Mouse (Mus musculus) CH12.LX (cell line): ENCODE data around the gene Otop3. TPM values are rescaled to one million over a fixed set of nuclear protein-coding genes. Genes with fewer than 3 reads are reported as not detected.
A peak's percentile ranks its signal among the peaks of the same experiment; 100 is the strongest.

Source experiments
- DNase-seq: peaks from one replicate; pipeline ENCODE4 v3.0.0-alpha.2; 2013; ENCODE audit errors: extremely low read depth
- H3K27ac ChIP-seq: 2 replicates; pipeline ENCODE4 v1.5.1; 2012; ENCODE audit warnings: low read depth, mild to moderate bottlenecking, control low read depth, moderate library complexity; ENCODE audit not compliant: insufficient read depth
- H3K27me3 ChIP-seq: replicated peaks from 2 replicates; pipeline ENCODE3; 2012; ENCODE audit warnings: inconsistent platforms
- H3K36me3 ChIP-seq, 2 experiments: replicated peaks in 1 of 2; 2 replicates each; pipeline versions ENCODE3 to v1.6.1; 2012; ENCODE audit warnings: inconsistent platforms in 1 of 2, low read length in 1 of 2, mild to moderate bottlenecking in 1 of 2, mixed read lengths in 1 of 2, moderate library complexity in 1 of 2; ENCODE audit not compliant: control insufficient read depth in 1 of 2, insufficient read depth in 1 of 2
- H3K4me1 ChIP-seq, 2 experiments: 2 replicates each; pipeline ENCODE4 v1.6.1; 2012; ENCODE audit warnings: inconsistent platforms in 1 of 2, moderate library complexity in 1 of 2; ENCODE audit not compliant: insufficient read depth in 2 of 2, control insufficient read depth in 1 of 2
- H3K4me2 ChIP-seq: 2 replicates; pipeline ENCODE4 v1.6.1; 2012; ENCODE audit warnings: low read depth, mild to moderate bottlenecking, control low read depth; ENCODE audit not compliant: poor library complexity, insufficient read depth, severe bottlenecking
- H3K4me3 ChIP-seq, 3 experiments: fragments of 150-350 bp in 1 of 3; sonication (generic) in 1 of 3; replicated peaks in 1 of 3; 2 replicates each; pipeline versions ENCODE3 to v1.5.1; 2011 to 2012; ENCODE audit warnings: low read depth in 2 of 3, low read length in 2 of 3, mild to moderate bottlenecking in 2 of 3, moderate library complexity in 2 of 3, control low read depth in 1 of 3, improper control_type of control experiment in 1 of 3, inconsistent platforms in 1 of 3, mixed read lengths in 1 of 3; ENCODE audit not compliant: poor library complexity in 1 of 3
- H3K79me2 ChIP-seq: replicated peaks from 2 replicates; pipeline ENCODE4 v1.6.1; 2012; ENCODE audit warnings: mild to moderate bottlenecking, moderate library complexity; ENCODE audit not compliant: control insufficient read depth, poor library complexity, insufficient read depth, severe bottlenecking; ENCODE audit errors: extremely low read depth
- H3K9ac ChIP-seq: 2 replicates; pipeline ENCODE4 v1.6.1; 2012; ENCODE audit warnings: low read depth, mild to moderate bottlenecking, control low read depth, moderate library complexity; ENCODE audit not compliant: insufficient read depth
- H3K9me3 ChIP-seq: replicated peaks from 2 replicates; pipeline ENCODE3; 2012; ENCODE audit warnings: low read length, inconsistent platforms, mixed read lengths
- BHLHE40 ChIP-seq: IDR thresholded peaks from 2 replicates; pipeline ENCODE4 v1.6.1; 2011; ENCODE audit warnings: mild to moderate bottlenecking, low read depth, low read length, improper control_type of control experiment
- CHD1 ChIP-seq: IDR thresholded peaks from 2 replicates; pipeline ENCODE4 v1.6.1; 2012; ENCODE audit warnings: low read depth, low read length, improper control_type of control experiment, inconsistent platforms
- CHD2 ChIP-seq: IDR thresholded peaks from 2 replicates; pipeline ENCODE4 v1.6.1; 2011; ENCODE audit warnings: low read length, improper control_type of control experiment
- CTCF ChIP-seq, 2 experiments: IDR thresholded peaks in 1 of 2; conservative IDR thresholded peaks in 1 of 2; 2 replicates each; pipeline ENCODE4 v1.5.1; 2011 to 2012; ENCODE audit warnings: low read depth in 2 of 2, low read length in 2 of 2, improper control_type of control experiment in 1 of 2, inconsistent platforms in 1 of 2, mild to moderate bottlenecking in 1 of 2, moderate library complexity in 1 of 2
- E2F4 ChIP-seq: IDR thresholded peaks from 2 replicates; pipeline ENCODE4 v1.6.1; 2011; ENCODE audit warnings: low read depth, low read length, improper control_type of control experiment; ENCODE audit not compliant: insufficient replicate concordance
- ELF1 ChIP-seq: IDR thresholded peaks from 2 replicates; pipeline ENCODE4 v1.6.1; 2014; ENCODE audit warnings: low read depth, mild to moderate bottlenecking, inconsistent platforms, low read length, improper control_type of control experiment
- EP300 ChIP-seq: IDR thresholded peaks from 2 replicates; pipeline ENCODE4 v1.6.1; 2011; ENCODE audit warnings: low read length, improper control_type of control experiment
- ETS1 ChIP-seq: conservative IDR thresholded peaks from 2 replicates; pipeline ENCODE4 v1.6.1; 2012; ENCODE audit warnings: low read depth, mild to moderate bottlenecking, inconsistent platforms, low read length, improper control_type of control experiment, moderate library complexity
- GABPA ChIP-seq: IDR thresholded peaks from 2 replicates; pipeline ENCODE4 v1.6.1; 2012; ENCODE audit warnings: low read depth, low read length, improper control_type of control experiment, inconsistent platforms; ENCODE audit not compliant: insufficient replicate concordance
- HCFC1 ChIP-seq: IDR thresholded peaks from 2 replicates; pipeline ENCODE4 v1.6.1; 2012; ENCODE audit warnings: low read depth, mild to moderate bottlenecking, inconsistent platforms, low read length, improper control_type of control experiment
- IRF4 ChIP-seq: IDR thresholded peaks from 2 replicates; pipeline ENCODE4 v1.6.1; 2014; ENCODE audit warnings: low read depth, mild to moderate bottlenecking, inconsistent platforms, low read length, improper control_type of control experiment
- JUN ChIP-seq: IDR thresholded peaks from 2 replicates; pipeline ENCODE4 v1.6.1; 2011; ENCODE audit warnings: low read depth, mild to moderate bottlenecking, low read length, improper control_type of control experiment, moderate library complexity; ENCODE audit not compliant: insufficient read depth
- JUND ChIP-seq: conservative IDR thresholded peaks from 2 replicates; pipeline ENCODE4 v1.6.1; 2011; ENCODE audit warnings: low read depth, low read length, improper control_type of control experiment
- KAT2A ChIP-seq: IDR thresholded peaks from 2 replicates; pipeline ENCODE4 v1.6.1; 2012; ENCODE audit warnings: low read length, improper control_type of control experiment, inconsistent platforms; ENCODE audit not compliant: insufficient replicate concordance
- MAFK ChIP-seq: IDR thresholded peaks from 2 replicates; pipeline ENCODE4 v1.6.1; 2011; ENCODE audit warnings: low read length, improper control_type of control experiment; ENCODE audit not compliant: insufficient replicate concordance
- MAX ChIP-seq: IDR thresholded peaks from 2 replicates; pipeline ENCODE4 v1.6.1; 2011; ENCODE audit warnings: low read length, improper control_type of control experiment
- MAZ ChIP-seq: IDR thresholded peaks from 2 replicates; pipeline ENCODE4 v1.6.1; 2012; ENCODE audit warnings: low read depth, mild to moderate bottlenecking, inconsistent platforms, low read length, improper control_type of control experiment, moderate library complexity
- MEF2A ChIP-seq: IDR thresholded peaks from 2 replicates; pipeline ENCODE4 v1.6.1; 2014; ENCODE audit warnings: low read depth, mild to moderate bottlenecking, inconsistent platforms, low read length, improper control_type of control experiment, borderline replicate concordance
- MXI1 ChIP-seq: IDR thresholded peaks from 2 replicates; pipeline ENCODE4 v1.6.1; 2011; ENCODE audit warnings: mild to moderate bottlenecking, low read depth, low read length, improper control_type of control experiment
- MYC ChIP-seq: IDR thresholded peaks from 2 replicates; pipeline ENCODE4 v1.6.1; 2011; ENCODE audit warnings: low read depth, mild to moderate bottlenecking, improper control_type of control experiment, low read length
- NELFE ChIP-seq: IDR thresholded peaks from 2 replicates; pipeline ENCODE4 v1.6.1; 2011; ENCODE audit warnings: low read depth, low read length, improper control_type of control experiment
- NRF1 ChIP-seq: IDR thresholded peaks from 2 replicates; pipeline ENCODE4 v1.6.1; 2014; ENCODE audit warnings: low read depth, mild to moderate bottlenecking, inconsistent platforms, low read length, improper control_type of control experiment, moderate library complexity
- PAX5 ChIP-seq: IDR thresholded peaks from 2 replicates; pipeline ENCODE4 v1.6.1; 2012; ENCODE audit warnings: low read length, inconsistent platforms, mixed read lengths
- POLR2A ChIP-seq: IDR thresholded peaks from 2 replicates; pipeline ENCODE4 v1.6.1; 2011; ENCODE audit warnings: low read depth, mild to moderate bottlenecking, improper control_type of control experiment, low read length
- POLR2AphosphoS2 ChIP-seq: IDR thresholded peaks from 2 replicates; pipeline ENCODE4 v1.6.1; 2011; ENCODE audit warnings: low read depth, low read length, improper control_type of control experiment
- RAD21 ChIP-seq: IDR thresholded peaks from 2 replicates; pipeline ENCODE4 v1.6.1; 2011; ENCODE audit warnings: low read depth, mild to moderate bottlenecking, low read length, improper control_type of control experiment, moderate library complexity
- RCOR1 ChIP-seq: conservative IDR thresholded peaks from 2 replicates; pipeline ENCODE4 v1.6.1; 2012; ENCODE audit warnings: low read depth, mild to moderate bottlenecking, inconsistent platforms, low read length, improper control_type of control experiment
- SIN3A ChIP-seq: IDR thresholded peaks from 2 replicates; pipeline ENCODE4 v1.6.1; 2012; ENCODE audit warnings: low read length, improper control_type of control experiment, inconsistent platforms
- SMC3 ChIP-seq: IDR thresholded peaks from 2 replicates; pipeline ENCODE4 v1.6.1; 2011; ENCODE audit warnings: low read depth, low read length, improper control_type of control experiment
- TBP ChIP-seq: conservative IDR thresholded peaks from 2 replicates; pipeline ENCODE4 v1.6.1; 2011; ENCODE audit warnings: low read depth, low read length, improper control_type of control experiment
- TCF12 ChIP-seq: IDR thresholded peaks from 2 replicates; pipeline ENCODE4 v1.6.1; 2014; ENCODE audit warnings: low read depth, mild to moderate bottlenecking, inconsistent platforms, low read length, improper control_type of control experiment
- UBTF ChIP-seq: IDR thresholded peaks from 2 replicates; pipeline ENCODE4 v1.6.1; 2012; ENCODE audit warnings: low read depth, mild to moderate bottlenecking, inconsistent platforms, low read length, improper control_type of control experiment, moderate library complexity
- USF1 ChIP-seq: IDR thresholded peaks from 2 replicates; pipeline ENCODE4 v1.6.1; 2014; ENCODE audit warnings: low read depth, mild to moderate bottlenecking, inconsistent platforms, low read length, improper control_type of control experiment
- USF2 ChIP-seq: conservative IDR thresholded peaks from 2 replicates; pipeline ENCODE4 v1.6.1; 2011; ENCODE audit warnings: low read depth, low read length, improper control_type of control experiment
- ZC3H11A ChIP-seq: IDR thresholded peaks from 2 replicates; pipeline ENCODE4 v1.6.1; 2012; ENCODE audit warnings: low read depth, mild to moderate bottlenecking, inconsistent platforms, low read length, improper control_type of control experiment
- ZKSCAN1 ChIP-seq: IDR thresholded peaks from 2 replicates; pipeline ENCODE4 v1.6.1; 2012; ENCODE audit warnings: low read depth, inconsistent platforms, low read length, improper control_type of control experiment, borderline replicate concordance
- ZMIZ1 ChIP-seq: IDR thresholded peaks from 2 replicates; pipeline ENCODE4 v1.6.1; 2012; ENCODE audit warnings: low read depth, mild to moderate bottlenecking, inconsistent platforms, low read length, improper control_type of control experiment
- ZNF384 ChIP-seq: IDR thresholded peaks from 2 replicates; pipeline ENCODE4 v1.6.1; 2012; ENCODE audit warnings: low read depth, low read length, improper control_type of control experiment, inconsistent platforms
- dilution Hi-C: fragments of 300-500 bp; cut with MboI; formaldehyde crosslinking; loops from 2 replicates; pipeline ENCODE4 v1.14.3; 2020; ENCODE audit warnings: low sequenced_read_pairs; ENCODE audit not compliant: extremely low pct_unique_long_range_greater_than_20kb, extremely low pct_ligation_motif_present
- in situ Hi-C: fragments of 300-500 bp; cut with MboI; formaldehyde crosslinking; loops from 3 replicates; pipeline ENCODE4 v1.14.3; 2019; ENCODE audit warnings: low sequenced_read_pairs, low pct_ligation_motif_present, low pct_unique_long_range_greater_than_20kb, mixed read lengths
- polyA plus RNA-seq: library from polyadenylated mRNA; unstranded; fragments of >175 nt; gene quantifications from 2 replicates; pipeline ENCODE4 v1.2.1, GENCODE M21; 2012; ENCODE audit warnings: low read depth; ENCODE audit not compliant: insufficient read length
- total RNA-seq, 2 experiments: library from RNA; depleted of rRNA; stranded (reverse); fragments of 300-350 nt in 1 of 2; fragments of >200 nt in 1 of 2; gene quantifications; 2 replicates each; pipeline ENCODE4 v1.2.3; 2012 to 2014

Gene Otop3
- total and polyA plus RNA-seq, 3 experiments, result not detected

DNA sequence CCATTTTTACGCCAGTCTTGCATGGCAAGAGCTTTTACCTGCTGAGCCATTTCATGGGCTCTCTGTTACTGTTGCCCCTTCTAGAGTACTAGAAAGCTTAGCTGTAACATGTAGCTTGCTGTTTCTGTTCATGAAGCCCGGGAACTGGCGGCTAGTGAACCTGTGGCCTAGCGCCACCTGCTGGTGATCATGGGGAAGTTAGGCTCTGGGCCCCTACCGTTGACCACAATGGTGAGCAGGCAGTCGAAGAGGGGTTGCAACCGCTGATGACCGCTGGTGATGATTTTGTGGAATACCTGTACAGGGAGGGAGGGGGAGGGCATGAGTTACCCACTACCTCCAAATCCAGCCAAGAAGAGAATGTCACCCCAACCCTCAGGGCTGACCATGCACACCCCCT is 19.7 kb downstream of the Otop3 start:
- Histone ChIP-seq H3K9me3 (peaks cover 15% of the 10 kb centered on the region), H3K27ac (no peak overlapping the region), H3K36me3 (no peaks in the 10 kb centered on the region), H3K4me2 (no peak overlapping the region), H3K4me1 (peaks cover 3% of the 10 kb centered on the region in 2 experiments; a peak in 2 of 4 replicates), H3K9ac (no peak overlapping the region), H3K79me2 (no peaks in the 10 kb centered on the region), H3K27me3 (peaks cover 88% of the 10 kb centered on the region), H3K4me3 (no peak overlapping the region)
- in situ Hi-C loops (loop anchor here (10.0 kb wide), 1 partner anchor 361 kb away; no protein-coding TSS in a partner anchor), dilution Hi-C loops (no loop called here)
- TF ChIP-seq SMC3, result peak; percentile 98
- TF ChIP-seq MEF2A, result no peak
- no peak for TF ChIP-seq MAFK
- peak; percentile 66 for TF ChIP-seq ZC3H11A
- peak; percentile 86 for TF ChIP-seq RAD21
- TF ChIP-seq MAZ, result peak; percentile 44; the same call in 1 of the 2 replicates
- TF ChIP-seq ZKSCAN1, result no peak
- no peak for TF ChIP-seq USF1
- 0 out of 2 replicates have a peak, but pooled peaks have one; percentile 18 for TF ChIP-seq IRF4
- TF ChIP-seq E2F4, result no peak
- peak; percentile 22; the same call in 1 of the 2 replicates for TF ChIP-seq TCF12
- no peak for TF ChIP-seq TBP
- no peak for TF ChIP-seq EP300
- no peak for TF ChIP-seq ZMIZ1
- 0 out of 2 replicates have a peak, but pooled peaks have one; percentile 13 for TF ChIP-seq ELF1
- no peak for TF ChIP-seq POLR2A
- TF ChIP-seq POLR2AphosphoS2, result no peak
- TF ChIP-seq PAX5, result no peak
- TF ChIP-seq JUN, result no peak
- TF ChIP-seq MYC, result no peak
- no peak for TF ChIP-seq CHD1
- TF ChIP-seq JUND, result no peak
- TF ChIP-seq MAX, result no peak
- no peak for TF ChIP-seq UBTF
- no peak for TF ChIP-seq HCFC1
- TF ChIP-seq NELFE, result no peak
- TF ChIP-seq NRF1, result no peak
- no peak for TF ChIP-seq KAT2A
- no peak for TF ChIP-seq BHLHE40
- TF ChIP-seq ETS1, result no peak
- TF ChIP-seq USF2, result no peak
- TF ChIP-seq MXI1, result no peak
- no peak for TF ChIP-seq CHD2
- TF ChIP-seq ZNF384, result no peak
- no peak for TF ChIP-seq GABPA
- peak; percentile 96 to 97 for TF ChIP-seq CTCF (conservative IDR thresholded peaks at IDR 0.05 in 1 of 2, IDR thresholded peaks at IDR 0.05 in 1 of 2; ENCODE audit: low read depth in 2 of 2, low read length in 2 of 2)
- TF ChIP-seq RCOR1, result no peak
- no peak for TF ChIP-seq SIN3A
- DNase-seq, result peak; percentile 85
